Mouse (Mus musculus) embryonic facial prominence, embryonic 11.5 days (tissue): ENCODE results near the gene Sf3b3. TPM values are rescaled to one million over a fixed set of nuclear protein-coding genes. Genes with fewer than 3 reads are reported as not detected.

Experiments
- ATAC-seq: fragments of 200-750 bp; cut with Nextera tagmentation; replicated peaks from 2 replicates; pipeline ENCODE4 v1.8.0; 2017; ENCODE audit warnings: low read depth; ENCODE audit not compliant: insufficient number of reproducible peaks, low FRiP score, low TSS enrichment
- DNase-seq: peaks from one replicate; pipeline ENCODE4 v3.0.0-alpha.2; 2015; ENCODE audit warnings: low spot score
- H3K27ac ChIP-seq: fragments of 300-500 bp; sonication (generic); replicated peaks from 2 replicates; pipeline ENCODE4 v1.5.1; 2014; ENCODE audit warnings: mild to moderate bottlenecking, low read depth, low read length, control low read depth
- H3K27me3 ChIP-seq: fragments of 300-500 bp; sonication (generic); 2 replicates; pipeline ENCODE4 v1.6.1; 2014; ENCODE audit warnings: mild to moderate bottlenecking, low read length, moderate library complexity, mixed read lengths; ENCODE audit not compliant: control insufficient read depth, insufficient read depth
- H3K36me3 ChIP-seq: fragments of 300-500 bp; sonication (generic); replicated peaks from 2 replicates; pipeline ENCODE4 v1.6.1; 2014; ENCODE audit warnings: low read depth, mild to moderate bottlenecking, low read length, moderate library complexity, mixed read lengths; ENCODE audit not compliant: control insufficient read depth, insufficient read depth
- H3K4me1 ChIP-seq: fragments of 300-500 bp; sonication (generic); 2 replicates; pipeline ENCODE4 v1.6.1; 2014; ENCODE audit warnings: low read length, mixed read lengths; ENCODE audit not compliant: control insufficient read depth, insufficient read depth
- H3K4me2 ChIP-seq: fragments of 300-500 bp; sonication (generic); 2 replicates; pipeline ENCODE4 v1.6.1; 2014; ENCODE audit warnings: low read depth, mild to moderate bottlenecking, control low read depth, low read length, moderate library complexity
- H3K4me3 ChIP-seq: fragments of 300-500 bp; sonication (generic); 2 replicates; pipeline ENCODE4 v1.5.1; 2014; ENCODE audit warnings: low read depth, low read length, control low read depth
- H3K9ac ChIP-seq: fragments of 300-500 bp; sonication (generic); replicated peaks from 2 replicates; pipeline ENCODE4 v1.6.1; 2014; ENCODE audit warnings: mild to moderate bottlenecking, control low read depth, low read length
- H3K9me3 ChIP-seq: fragments of 300-500 bp; sonication (generic); replicated peaks from 2 replicates; pipeline ENCODE4 v1.6.1; 2016; ENCODE audit warnings: mild to moderate bottlenecking, low read length, inconsistent platforms, mixed read lengths; ENCODE audit not compliant: control insufficient read depth
- WGBS: fragments of 180-500 bp; shearing (Covaris S2); extraction: QIAGEN DNeasy Blood & Tissue Kit; methylation state at CpG from one replicate; pipeline ENCODE4 v1.1.7; 2014; 5-methylcytosine and 5-hydroxymethylcytosine counted together
- polyA plus RNA-seq: library from polyadenylated mRNA; unstranded; fragments of >200 nt; fragmentation: Nextera tagmentation; extraction: Ambion mirVana; gene quantifications from 2 replicates; pipeline ENCODE4 v1.2.1, GENCODE M21; 2014

The Sf3b3 gene
- polyA plus RNA-seq, 1 experiment from 2014 or later, result 212 TPM

DNA sequence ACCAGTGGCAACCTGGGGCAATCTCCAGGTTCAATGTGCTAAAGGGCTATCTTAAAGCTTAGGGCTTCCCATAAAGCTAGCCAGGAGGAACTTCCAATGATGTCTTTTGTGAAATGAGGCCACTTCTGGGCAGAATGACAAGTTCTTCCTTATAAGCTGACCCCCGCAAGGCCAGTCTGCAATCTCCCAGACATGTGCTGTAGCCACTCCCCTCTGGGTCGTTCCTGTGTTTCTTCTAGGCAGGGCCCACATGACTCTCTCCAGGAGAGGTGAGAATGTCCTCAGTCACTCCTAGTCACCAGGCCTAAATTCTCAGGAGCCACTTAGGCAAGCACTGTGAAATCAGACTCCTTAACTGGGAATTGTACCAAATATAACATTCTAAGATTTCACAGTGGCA is 36.8 kb downstream of the Sf3b3 start:
- no peak overlapping the region for H3K9ac ChIP-seq
- DNase-seq, result no peak
- H3K4me2 ChIP-seq, result no peak overlapping the region
- no peaks in the 10 kb centered on the region for H3K4me1 ChIP-seq
- no peak overlapping the region for H3K27ac ChIP-seq
- no peak for ATAC-seq
- no peaks in the 10 kb centered on the region for H3K27me3 ChIP-seq
- H3K9me3 ChIP-seq, result no peaks in the 10 kb centered on the region
- H3K4me3 ChIP-seq, result no peak overlapping the region
- peaks cover 23% of the 10 kb centered on the region for H3K36me3 ChIP-seq
- WGBS, result 59% methylated on average over 2 of the region's 2 CpGs

DNA sequence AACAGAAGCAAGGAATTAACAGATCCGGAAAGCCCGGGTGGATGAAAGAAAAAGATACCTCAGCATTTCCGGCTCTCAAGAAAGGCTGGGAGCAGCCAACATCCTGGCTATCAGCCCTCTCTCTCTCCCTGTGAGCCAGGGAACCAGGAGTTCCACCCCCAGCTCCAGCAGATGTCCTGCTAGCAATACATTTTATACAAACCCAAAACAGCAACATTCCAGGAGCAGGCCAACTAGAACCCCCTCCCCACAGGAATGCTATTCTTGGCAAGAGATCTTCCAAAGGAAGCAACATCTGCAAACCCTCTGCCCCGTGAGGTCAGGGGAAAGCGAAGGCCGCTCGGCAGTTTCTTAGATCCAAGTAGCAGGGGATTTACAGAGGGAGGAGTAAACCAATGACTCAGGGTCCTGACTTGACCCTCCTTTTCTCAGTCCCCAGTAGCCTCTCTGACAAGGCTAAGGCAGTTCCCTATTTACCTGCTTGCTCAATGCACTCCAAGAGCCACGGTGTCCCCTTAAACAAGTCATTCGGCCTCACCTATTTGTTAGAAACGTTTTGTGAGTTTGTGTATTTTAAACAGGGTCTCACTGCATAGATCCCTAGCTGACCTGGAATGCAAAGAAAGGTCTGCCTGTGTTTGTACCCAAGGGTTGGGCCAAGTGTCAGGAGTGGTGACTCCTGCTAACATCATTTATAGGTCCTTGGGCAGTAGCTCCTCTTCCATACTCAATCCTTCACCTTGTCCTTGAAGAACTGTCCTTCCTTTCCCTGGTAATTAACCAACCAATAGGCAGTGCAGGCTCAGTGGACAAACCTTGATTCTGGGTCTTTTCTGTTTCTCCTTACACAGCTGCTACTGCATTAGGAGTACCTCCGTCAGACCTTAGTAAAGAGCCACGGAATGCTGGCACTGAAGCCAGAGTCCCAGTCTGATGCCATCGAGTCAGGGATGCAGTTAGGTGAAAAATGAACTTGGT is 37.8 kb downstream of the Sf3b3 start:
- H3K27ac ChIP-seq, result no peak overlapping the region
- no peak for ATAC-seq
- H3K4me1 ChIP-seq, result no peaks in the 10 kb centered on the region
- DNase-seq, result peak; percentile 20
- no peaks in the 10 kb centered on the region for H3K27me3 ChIP-seq
- H3K4me2 ChIP-seq, result no peak overlapping the region
- no peaks in the 10 kb centered on the region for H3K9me3 ChIP-seq
- peaks cover 14% of the 10 kb centered on the region for H3K36me3 ChIP-seq
- H3K4me3 ChIP-seq, result no peak overlapping the region
- H3K9ac ChIP-seq, result no peak overlapping the region
- WGBS, result 48% methylated on average over 13 of the region's 13 CpGs

DNA sequence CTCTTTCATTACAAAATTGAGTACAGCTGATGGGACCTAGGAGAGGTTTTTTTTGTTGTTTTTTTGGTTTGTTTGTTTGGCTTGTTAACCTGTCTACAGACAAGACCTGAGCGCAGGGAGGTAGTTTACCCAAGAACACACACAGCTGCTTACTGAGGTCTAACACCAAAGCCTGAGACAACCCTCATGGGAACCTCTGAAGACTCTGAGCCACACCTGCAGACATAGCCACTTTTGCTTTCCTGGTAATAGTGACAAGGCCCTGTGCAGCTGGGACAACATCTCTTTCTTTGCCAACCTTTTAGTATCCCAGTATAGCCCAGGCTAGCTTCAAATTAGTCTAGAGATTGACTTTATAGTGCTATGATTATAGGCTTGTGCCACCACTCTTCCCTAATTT is 40.4 kb downstream of the Sf3b3 start:
- WGBS, result 75% methylated on average over 1 of the region's 1 CpGs
- DNase-seq, result no peak
- Histone ChIP-seq H3K27ac (no peak overlapping the region), H3K36me3 (peaks cover 4% of the 10 kb centered on the region; the same call in 1 of the 2 replicates), H3K4me3 (no peak overlapping the region), H3K27me3 (no peaks in the 10 kb centered on the region), H3K4me2 (no peak overlapping the region), H3K9ac (no peak overlapping the region), H3K4me1 (no peaks in the 10 kb centered on the region), H3K9me3 (no peaks in the 10 kb centered on the region)
- no peak for ATAC-seq

DNA sequence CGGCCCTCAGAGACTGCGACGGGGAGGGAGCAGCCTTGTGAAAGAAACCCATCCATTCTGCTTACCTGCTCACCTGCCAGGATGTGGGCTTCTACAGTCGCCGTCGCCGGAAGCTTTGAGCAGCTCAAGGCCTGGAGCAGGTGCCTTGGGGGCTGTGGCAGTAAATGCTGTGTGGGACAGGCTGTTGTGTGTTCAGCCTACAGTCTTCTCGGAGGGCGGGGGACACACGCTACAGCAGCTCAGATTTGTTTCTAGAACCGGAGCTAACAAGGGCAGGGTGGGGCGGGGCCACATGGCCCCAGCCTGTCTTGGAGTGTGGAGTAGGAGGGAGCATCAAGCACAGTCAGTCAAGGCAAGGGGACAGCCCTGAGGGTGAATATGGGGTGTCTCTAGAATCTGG is 40.9 kb downstream of the Sf3b3 start, which contains the start of gene Il34:
Il34 (minus strand) TSS at position 256 of the 400 bp plus-strand sequence.
- no peak within 1 kb of the TSS for H3K27ac ChIP-seq
- no peak within 1 kb of the TSS for H3K4me2 ChIP-seq
- no peaks in the 10 kb centered on the region for H3K27me3 ChIP-seq
- H3K9ac ChIP-seq, result no peak within 1 kb of the TSS
- no peak within 1 kb of the TSS for H3K4me3 ChIP-seq
- ATAC-seq, result 0 out of 2 replicates have a peak, but pooled peaks have one; percentile 36
- H3K4me1 ChIP-seq, result no peaks in the 10 kb centered on the region
- no peak for DNase-seq
- H3K9me3 ChIP-seq, result no peaks in the 10 kb centered on the region
- WGBS, result 35% methylated on average over 12 of the region's 12 CpGs
- peaks cover 2% of the 10 kb centered on the region; the same call in 1 of the 2 replicates for H3K36me3 ChIP-seq

DNA sequence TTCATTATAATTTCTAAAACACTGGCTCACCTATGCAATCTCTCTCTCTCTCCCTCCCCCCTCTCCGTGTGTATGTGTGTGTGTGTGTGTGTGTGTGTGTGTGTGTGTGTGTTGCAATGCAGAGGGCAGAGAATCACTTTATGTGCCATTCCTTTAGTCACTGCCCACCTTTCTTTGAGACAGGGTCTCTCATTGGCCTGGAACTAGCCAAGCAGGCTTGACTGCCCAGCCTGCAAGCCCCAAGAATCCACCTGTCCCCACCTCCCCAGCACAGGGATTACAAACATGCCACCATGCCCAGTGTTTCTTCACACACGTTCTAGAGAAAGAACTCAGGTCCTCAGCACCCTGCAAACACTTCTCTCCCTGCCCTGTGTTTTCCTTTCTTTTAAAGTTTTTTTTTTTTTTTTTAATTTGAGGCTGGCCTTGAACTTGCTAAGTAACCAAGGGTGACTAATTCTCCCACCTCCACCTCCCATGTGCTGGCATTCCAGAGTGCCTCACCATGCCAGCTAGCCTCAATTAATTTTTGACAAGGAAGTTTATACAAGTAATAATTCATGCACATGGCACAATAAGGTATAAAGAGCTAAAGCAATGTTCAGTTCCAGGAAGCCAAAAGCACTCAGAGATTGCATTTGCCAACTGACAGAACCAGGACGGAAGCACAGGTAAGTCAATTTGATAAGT is 41.6 kb downstream of the Sf3b3 start:
- Histone ChIP-seq H3K9ac (no peak overlapping the region), H3K9me3 (no peaks in the 10 kb centered on the region), H3K27me3 (no peaks in the 10 kb centered on the region), H3K4me3 (no peak overlapping the region), H3K4me2 (no peak overlapping the region), H3K4me1 (no peaks in the 10 kb centered on the region), H3K36me3 (no peaks in the 10 kb centered on the region; the same call in 1 of the 2 replicates), H3K27ac (no peak overlapping the region)
- 56% methylated on average over 2 of the region's 3 CpGs for WGBS
- DNase-seq (no peak), ATAC-seq (no peak)

DNA sequence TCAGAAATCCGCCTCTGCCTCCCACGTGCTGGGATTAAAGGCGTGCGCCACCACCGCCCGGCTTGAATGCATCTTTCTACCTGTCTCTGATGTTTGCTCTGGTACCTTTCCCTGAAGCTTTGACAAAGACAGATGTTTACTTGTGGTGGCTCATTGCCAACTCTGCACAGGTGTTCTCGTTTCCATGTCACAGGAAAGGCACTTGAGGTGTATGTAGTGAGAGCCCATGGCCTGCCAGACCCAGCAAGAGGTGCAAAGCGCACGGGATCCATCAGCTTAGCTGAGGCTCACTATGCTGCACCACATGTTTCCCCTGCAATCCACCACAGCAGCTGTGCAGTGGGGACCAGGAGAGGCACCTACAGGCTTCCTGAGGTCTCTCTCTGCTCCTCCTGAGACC is 42.7 kb downstream of the Sf3b3 start:
- WGBS, result 89% methylated on average over 9 of the region's 9 CpGs
- no peaks in the 10 kb centered on the region for H3K36me3 ChIP-seq
- H3K9ac ChIP-seq, result no peak overlapping the region
- no peak overlapping the region for H3K4me3 ChIP-seq
- no peaks in the 10 kb centered on the region for H3K9me3 ChIP-seq
- no peak for DNase-seq
- H3K4me2 ChIP-seq, result no peak overlapping the region
- ATAC-seq, result no peak
- H3K27ac ChIP-seq, result no peak overlapping the region
- H3K27me3 ChIP-seq, result no peaks in the 10 kb centered on the region
- no peaks in the 10 kb centered on the region for H3K4me1 ChIP-seq

DNA sequence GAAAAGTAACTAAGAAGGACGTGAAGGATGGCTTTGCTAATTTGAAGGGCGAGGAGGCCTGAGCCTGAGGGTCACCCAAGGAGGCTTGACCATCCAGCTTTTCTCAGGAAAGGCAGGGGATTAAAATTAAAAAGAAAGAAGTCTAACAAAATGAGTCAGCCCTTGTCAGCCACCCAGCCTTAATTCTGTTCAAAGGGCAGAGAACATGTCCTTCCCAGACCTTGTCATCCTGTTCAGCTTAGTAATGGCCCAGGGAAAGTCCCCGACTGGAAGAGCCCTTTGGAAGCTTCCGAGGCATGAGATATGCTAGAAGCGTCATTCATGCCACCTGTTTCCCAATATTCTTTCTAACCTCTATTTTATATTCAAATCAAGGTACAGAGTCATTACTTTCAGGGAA is 43.6 kb downstream of the Sf3b3 start:
- H3K9ac ChIP-seq, result no peak overlapping the region
- no peak for DNase-seq
- H3K4me2 ChIP-seq, result no peak overlapping the region
- no peaks in the 10 kb centered on the region for H3K36me3 ChIP-seq
- H3K27me3 ChIP-seq, result no peaks in the 10 kb centered on the region
- no peak for ATAC-seq
- H3K4me3 ChIP-seq, result no peak overlapping the region
- H3K4me1 ChIP-seq, result no peaks in the 10 kb centered on the region
- no peaks in the 10 kb centered on the region for H3K9me3 ChIP-seq
- WGBS, result 87% methylated on average over 5 of the region's 5 CpGs
- H3K27ac ChIP-seq, result no peak overlapping the region

DNA sequence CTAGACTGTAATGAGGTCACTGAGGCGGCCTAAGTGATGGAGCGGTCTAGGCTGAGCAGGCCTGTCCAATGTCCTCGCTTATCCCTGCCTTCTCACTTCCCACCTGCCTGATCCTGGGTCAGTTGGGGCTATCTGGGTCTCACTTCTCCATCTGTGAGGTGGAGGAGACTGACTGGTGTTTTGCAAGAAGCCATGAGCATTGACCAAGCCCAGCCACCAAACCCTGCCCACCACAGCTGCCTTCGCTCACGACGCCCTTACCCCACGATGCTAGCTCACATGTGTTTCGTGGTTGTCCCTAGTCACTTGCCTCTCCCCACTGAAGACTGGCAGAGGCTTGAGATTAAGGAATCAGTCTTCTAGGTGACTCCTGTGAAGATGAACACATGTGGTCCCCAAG is 49.5 kb downstream of the Sf3b3 start:
- Histone ChIP-seq H3K9ac (no peak overlapping the region), H3K36me3 (no peaks in the 10 kb centered on the region), H3K4me1 (no peaks in the 10 kb centered on the region), H3K4me2 (no peak overlapping the region), H3K27ac (no peak overlapping the region), H3K27me3 (no peaks in the 10 kb centered on the region), H3K4me3 (no peak overlapping the region), H3K9me3 (no peaks in the 10 kb centered on the region)
- ATAC-seq (no peak), DNase-seq (no peak)
- WGBS, result 97% methylated on average over 8 of the region's 8 CpGs
